Mouse (Mus musculus): Measurements from ENCODE around the gene Exoc6b. TPM values are rescaled to one million over a fixed set of nuclear protein-coding genes. Genes with fewer than 3 reads are reported as not detected.

Exoc6b gene
- polyA plus RNA-seq, 1 experiment = 42.5 TPM

GRCm38 (mm10) chr6:84926066-84926465 is 143.2 kb downstream of the Exoc6b start:
- H3K4me1 ChIP-seq (ENCODE audit: control insufficient read depth, insufficient read depth, low read length) = peaks cover 3% of the 10 kb centered on the region; the same call in 1 of the 2 replicates
- no peaks in the 10 kb centered on the region for H3K27me3 ChIP-seq (ENCODE audit: control insufficient read depth, insufficient read depth, low read length)
- no peak overlapping the region for H3K4me3 ChIP-seq (replicated peaks; ENCODE audit: insufficient read depth, low read depth, low read length)
- WGBS = 49% methylated on average over 3 of the region's 3 CpGs
- DNase-seq = peak in 1 of 2 experiments; percentile 14
- H3K27ac ChIP-seq (ENCODE audit: insufficient read depth, low read length) = no peak overlapping the region
- TF ChIP-seq POLR2A (IDR thresholded peaks at IDR 0.05; ENCODE audit: borderline replicate concordance, insufficient read depth, low read length) (no peak), CTCF (IDR thresholded peaks at IDR 0.05; ENCODE audit: borderline replicate concordance, insufficient read depth, low read depth, low read length) (peak; percentile 55; the same call in 1 of the 2 replicates)

GRCm38 (mm10) chr6:84923760-84924221 is 145.5 kb downstream of the Exoc6b start:
- peaks cover 3% of the 10 kb centered on the region; the same call in 1 of the 2 replicates for H3K4me1 ChIP-seq (ENCODE audit: control insufficient read depth, insufficient read depth, low read length)
- WGBS = 45% methylated on average over 12 of the region's 12 CpGs
- DNase-seq = peak; percentile 12 to 23
- no peak overlapping the region for H3K4me3 ChIP-seq (replicated peaks; ENCODE audit: insufficient read depth, low read depth, low read length)
- H3K27me3 ChIP-seq (ENCODE audit: control insufficient read depth, insufficient read depth, low read length) = no peaks in the 10 kb centered on the region
- no peak overlapping the region for H3K27ac ChIP-seq (ENCODE audit: insufficient read depth, low read length)
- TF ChIP-seq POLR2A (IDR thresholded peaks at IDR 0.05; ENCODE audit: borderline replicate concordance, insufficient read depth, low read length) (no peak), CTCF (IDR thresholded peaks at IDR 0.05; ENCODE audit: borderline replicate concordance, insufficient read depth, low read depth, low read length) (no peak)

GRCm38 (mm10) chr6:84916291-84916690 is 153.0 kb downstream of the Exoc6b start:
- DNase-seq = no peak
- TF ChIP-seq POLR2A (IDR thresholded peaks at IDR 0.05; ENCODE audit: borderline replicate concordance, insufficient read depth, low read length) (no peak), CTCF (IDR thresholded peaks at IDR 0.05; ENCODE audit: borderline replicate concordance, insufficient read depth, low read depth, low read length) (0 out of 2 replicates have a peak, but pooled peaks have one; percentile 18)
- WGBS = 56% methylated on average over 2 of the region's 2 CpGs
- H3K4me3 ChIP-seq (replicated peaks; ENCODE audit: insufficient read depth, low read depth, low read length) = no peak overlapping the region
- no peaks in the 10 kb centered on the region for H3K4me1 ChIP-seq (ENCODE audit: control insufficient read depth, insufficient read depth, low read length)
- no peak overlapping the region for H3K27ac ChIP-seq (ENCODE audit: insufficient read depth, low read length)
- H3K27me3 ChIP-seq (ENCODE audit: control insufficient read depth, insufficient read depth, low read length) = no peaks in the 10 kb centered on the region

GRCm38 (mm10) chr6:84912434-84912833 is 156.9 kb downstream of the Exoc6b start:
- DNase-seq = peak in 1 of 2 experiments; percentile 45
- peak; percentile 40; the same call in 1 of the 2 replicates for TF ChIP-seq CTCF (IDR thresholded peaks at IDR 0.05; ENCODE audit: borderline replicate concordance, insufficient read depth, low read depth, low read length)
- TF ChIP-seq POLR2A (IDR thresholded peaks at IDR 0.05; ENCODE audit: borderline replicate concordance, insufficient read depth, low read length) = no peak
- H3K4me1 ChIP-seq (ENCODE audit: control insufficient read depth, insufficient read depth, low read length) = no peaks in the 10 kb centered on the region
- H3K27ac ChIP-seq (ENCODE audit: insufficient read depth, low read length) = no peak overlapping the region
- no peaks in the 10 kb centered on the region for H3K27me3 ChIP-seq (ENCODE audit: control insufficient read depth, insufficient read depth, low read length)
- H3K4me3 ChIP-seq (replicated peaks; ENCODE audit: insufficient read depth, low read depth, low read length) = no peak overlapping the region
- 6% methylated on average over 2 of the region's 2 CpGs for WGBS

- Histone ChIP-seq H3K27me3 (ENCODE audit: control insufficient read depth, insufficient read depth, low read length) (no peaks in the 10 kb centered on the region), H3K4me3 (replicated peaks; ENCODE audit: insufficient read depth, low read depth, low read length) (no peak overlapping the region), H3K4me1 (ENCODE audit: control insufficient read depth, insufficient read depth, low read length) (no peaks in the 10 kb centered on the region), H3K27ac (ENCODE audit: insufficient read depth, low read length) (no peak overlapping the region)
- 84% methylated on average over 4 of the region's 4 CpGs for WGBS
- DNase-seq = no peak
- TF ChIP-seq POLR2A (IDR thresholded peaks at IDR 0.05; ENCODE audit: borderline replicate concordance, insufficient read depth, low read length) (no peak), CTCF (IDR thresholded peaks at IDR 0.05; ENCODE audit: borderline replicate concordance, insufficient read depth, low read depth, low read length) (no peak)
Observed at GRCm38 (mm10) chr6:84899002-84899774, 170.1 kb downstream of the Exoc6b start.

- H3K27ac ChIP-seq (ENCODE audit: insufficient read depth, low read length) = no peak overlapping the region
- no peaks in the 10 kb centered on the region for H3K27me3 ChIP-seq (ENCODE audit: control insufficient read depth, insufficient read depth, low read length)
- H3K4me3 ChIP-seq (replicated peaks; ENCODE audit: insufficient read depth, low read depth, low read length) = no peak overlapping the region
- TF ChIP-seq CTCF (IDR thresholded peaks at IDR 0.05; ENCODE audit: borderline replicate concordance, insufficient read depth, low read depth, low read length) (no peak), POLR2A (IDR thresholded peaks at IDR 0.05; ENCODE audit: borderline replicate concordance, insufficient read depth, low read length) (no peak)
- no peaks in the 10 kb centered on the region for H3K4me1 ChIP-seq (ENCODE audit: control insufficient read depth, insufficient read depth, low read length)
- no peak for DNase-seq
Observed at GRCm38 (mm10) chr6:84893773-84894095, 175.6 kb downstream of the Exoc6b start.

- H3K4me3 ChIP-seq (replicated peaks; ENCODE audit: insufficient read depth, low read depth, low read length) = no peak overlapping the region
- TF ChIP-seq POLR2A (IDR thresholded peaks at IDR 0.05; ENCODE audit: borderline replicate concordance, insufficient read depth, low read length) = no peak
- no peak for TF ChIP-seq CTCF (IDR thresholded peaks at IDR 0.05; ENCODE audit: borderline replicate concordance, insufficient read depth, low read depth, low read length)
- DNase-seq = no peak
- no peaks in the 10 kb centered on the region for H3K4me1 ChIP-seq (ENCODE audit: control insufficient read depth, insufficient read depth, low read length)
- no peak overlapping the region for H3K27ac ChIP-seq (ENCODE audit: insufficient read depth, low read length)
- 43% methylated on average over 5 of the region's 5 CpGs for WGBS
- no peaks in the 10 kb centered on the region for H3K27me3 ChIP-seq (ENCODE audit: control insufficient read depth, insufficient read depth, low read length)
Observed at GRCm38 (mm10) chr6:84892926-84893772, 176.2 kb downstream of the Exoc6b start.
